ENCODE assay signal across 8 mouse cellular contexts in genomic region chr10:117676644-117677313, GRCm38 (mm10). TPM values are rescaled to one million over a fixed set of nuclear protein-coding genes. Genes with fewer than 3 reads are reported as not detected.
DNase-seq lines count a peak whose midpoint lies in the region; ATAC-seq and TF ChIP-seq lines count a peak whose summit lies in the region.

No protein-coding gene starts in this region.

- ATAC-seq in liver, postnatal 0 days, result peak; percentile 17; the same call in 1 of the 2 replicates
- ATAC-seq in activated CD4-positive, CD25-positive, alpha-beta regulatory T cell, adult 4 months, result no peak

- H3K4me2 ChIP-seq in liver, postnatal 0 days (ENCODE audit: low read depth, low read length), result peak overlapping the region; percentile 24; the same call in 1 of the 2 replicates

- H3K27me3 ChIP-seq in heart, embryonic 10.5 days (ENCODE audit: insufficient read depth, poor library complexity, severe bottlenecking), result 0 out of 2 replicates have a peak, but pooled peaks cover 5% of the 10 kb centered on the region
- no peaks in the 10 kb centered on the region for H3K27me3 ChIP-seq in liver, postnatal 0 days (ENCODE audit: insufficient read depth, low read length)

- no peak for TF ChIP-seq EP300 in liver, postnatal 0 days (IDR thresholded peaks at IDR 0.05; ENCODE audit: low read depth)

- no peak overlapping the region for H3K27ac ChIP-seq in heart, embryonic 10.5 days
- H3K27ac ChIP-seq in liver, postnatal 0 days (ENCODE audit: low read depth), result no peak overlapping the region

- peak; percentile 66 for TF ChIP-seq CTCF in liver, postnatal 0 days (IDR thresholded peaks at IDR 0.05; ENCODE audit: low read depth)

- peak; percentile 51 for DNase-seq in thymus, postnatal 0 days (ENCODE audit: low spot score)
- DNase-seq in thymus, postnatal 36 days, result no peak
- peak; percentile 46 to 73 for DNase-seq in cerebellum, postnatal 36 days
- DNase-seq in heart, embryonic 10.5 days (ENCODE audit: low spot score), result no peak
- DNase-seq in kidney, postnatal 10 days, result peak; percentile 30
- DNase-seq in liver, postnatal 0 days, result no peak
- peak; percentile 86 for DNase-seq in retina, embryonic 14.5 days (ENCODE audit: low spot score)

- H3K4me1 ChIP-seq in heart, embryonic 10.5 days, result 0 out of 2 replicates have a peak, but pooled peaks cover 4% of the 10 kb centered on the region
- H3K4me1 ChIP-seq in liver, postnatal 0 days (ENCODE audit: insufficient read depth), result no peaks in the 10 kb centered on the region

- peak overlapping the region; percentile 45 for H3K4me3 ChIP-seq in heart, embryonic 10.5 days
- no peak overlapping the region for H3K4me3 ChIP-seq in liver, postnatal 0 days (ENCODE audit: low read depth, low read length)

- WGBS in heart, embryonic 10.5 days, result 22% methylated on average over 17 of the region's 17 CpGs
- 39% methylated on average over 17 of the region's 17 CpGs for WGBS in liver, postnatal 0 days (ENCODE audit: insufficient replicate concordance)

- H3K36me3 ChIP-seq in heart, embryonic 10.5 days, result no peaks in the 10 kb centered on the region
- H3K36me3 ChIP-seq in liver, postnatal 0 days (replicated peaks; ENCODE audit: insufficient read depth, low read length), result no peaks in the 10 kb centered on the region; the same call in 1 of the 2 replicates

- H3K9me3 ChIP-seq in heart, embryonic 10.5 days, result no peaks in the 10 kb centered on the region
- no peaks in the 10 kb centered on the region for H3K9me3 ChIP-seq in liver, postnatal 0 days (ENCODE audit: low read length)

- H3K9ac ChIP-seq in liver, postnatal 0 days (replicated peaks), result no peak overlapping the region

RNA-seq across cellular contexts. Expression of gene Mdm2, which starts 33.8 kb away (rescaled TPM):
- 35.5 and 44.6 TPM in 2 replicates for polyA plus RNA-seq in thymus, postnatal 0 days (2015; fragmentation: Nextera tagmentation; extraction: Ambion mirVana)
- 56.4 and 59.3 TPM in 2 replicates for polyA plus RNA-seq in heart, embryonic 10.5 days (2016; fragmentation: Nextera tagmentation; extraction: Ambion mirVana)
- 10.5 and 11.3 TPM in 2 replicates for polyA plus RNA-seq in liver, postnatal 0 days (2015; fragmentation: Nextera tagmentation; extraction: Ambion mirVana)
- 10 to 100 TPM; 44.4 to 62.8 TPM for polyA plus RNA-seq in activated CD4-positive, CD25-positive, alpha-beta regulatory T cell, adult 4 months (2017; shearing (Covaris generic))

RNA-seq across cellular contexts. Expression of gene Cpm, which starts 47.5 kb away (rescaled TPM):
- 3.0 and 3.5 TPM in 2 replicates for polyA plus RNA-seq in thymus, postnatal 0 days (2015; fragmentation: Nextera tagmentation; extraction: Ambion mirVana)
- 5.1 and 28.3 TPM in 2 replicates for polyA plus RNA-seq in heart, embryonic 10.5 days (2016; fragmentation: Nextera tagmentation; extraction: Ambion mirVana)
- polyA plus RNA-seq in liver, postnatal 0 days (2015; fragmentation: Nextera tagmentation; extraction: Ambion mirVana), result 7.0 and 7.7 TPM in 2 replicates
- polyA plus RNA-seq in activated CD4-positive, CD25-positive, alpha-beta regulatory T cell, adult 4 months (2017; shearing (Covaris generic)), result 10 to 100 TPM; 19.3 to 23.3 TPM

Comparison
In these comparisons a context has a peak if more than half of its experiments do, and no peak if none do; other contexts are left out.
1. DNase-seq: peak in thymus, postnatal 0 days (single experiment), cerebellum, postnatal 36 days (2 of 2), kidney, postnatal 10 days (single experiment) and retina, embryonic 14.5 days (single experiment); none in thymus, postnatal 36 days (0 of 2), heart, embryonic 10.5 days (single experiment) and liver, postnatal 0 days (single experiment).